Mouse (Mus musculus): Measurements from ENCODE around the gene Tead1. TPM values are rescaled to one million over a fixed set of nuclear protein-coding genes. Genes with fewer than 3 reads are reported as not detected.

The Tead1 gene
- polyA plus RNA-seq, 1 experiment: 210 TPM

- Histone ChIP-seq H3K4me3 (ENCODE audit: low read depth, low read length) (no peak overlapping the region), H3K27ac (ENCODE audit: insufficient read depth, low read length) (peak overlapping the region; percentile 80)
These were observed 162.4 kb downstream of the Tead1 start for GRCm38 (mm10) chr7:112841484-112841883.

GRCm38 (mm10) chr7:112841886-112842285, 162.8 kb downstream of the Tead1 start:
- Histone ChIP-seq H3K4me3 (ENCODE audit: low read depth, low read length) (no peak overlapping the region), H3K9ac (ENCODE audit: low read depth, poor library complexity, severe bottlenecking) (no peak overlapping the region), H3K27me3 (ENCODE audit: control insufficient read depth, insufficient read depth, low read length, poor library complexity, severe bottlenecking) (no peaks in the 10 kb centered on the region)

More at GRCm38 (mm10) chr7:112841484-112841883, 162.4 kb downstream of the Tead1 start:
- Histone ChIP-seq H3K27me3 (ENCODE audit: control insufficient read depth, insufficient read depth, low read length, poor library complexity, severe bottlenecking) (no peaks in the 10 kb centered on the region), H3K36me3 (ENCODE audit: control insufficient read depth, insufficient read depth, low read length, poor library complexity, severe bottlenecking) (no peaks in the 10 kb centered on the region), H3K9ac (ENCODE audit: low read depth, poor library complexity, severe bottlenecking) (0 out of 2 replicates have a peak overlapping the region, but pooled peaks have one; percentile 25), H3K4me1 (ENCODE audit: control insufficient read depth, insufficient read depth, low read length) (peaks cover 2% of the 10 kb centered on the region), H3K9me3 (replicated peaks; ENCODE audit: control insufficient read depth, insufficient read depth, low read length, poor library complexity, severe bottlenecking) (no peaks in the 10 kb centered on the region)
- peak; percentile 79; the same call in 1 of the 2 replicates for TF ChIP-seq EP300 (IDR thresholded peaks at IDR 0.05; ENCODE audit: insufficient read depth, low read depth, low read length)
- no peak for TF ChIP-seq POLR2A (IDR thresholded peaks at IDR 0.05; ENCODE audit: insufficient read depth, low read length)
- TF ChIP-seq CTCF (IDR thresholded peaks at IDR 0.05; ENCODE audit: low read depth, low read length): no peak

GRCm38 (mm10) chr7:112851281-112851744, 172.2 kb downstream of the Tead1 start:
- H3K27ac ChIP-seq (ENCODE audit: insufficient read depth, low read length): no peak overlapping the region; the same call in 1 of the 2 replicates
- no peaks in the 10 kb centered on the region for H3K27me3 ChIP-seq (ENCODE audit: control insufficient read depth, insufficient read depth, low read length, poor library complexity, severe bottlenecking)

More at GRCm38 (mm10) chr7:112841886-112842285, 162.8 kb downstream of the Tead1 start:
- Histone ChIP-seq H3K36me3 (ENCODE audit: control insufficient read depth, insufficient read depth, low read length, poor library complexity, severe bottlenecking) (peaks cover under 1% of the 10 kb centered on the region; the same call in 1 of the 2 replicates), H3K27ac (ENCODE audit: insufficient read depth, low read length) (peak overlapping the region; percentile 80), H3K4me1 (ENCODE audit: control insufficient read depth, insufficient read depth, low read length) (peaks cover 2% of the 10 kb centered on the region), H3K9me3 (replicated peaks; ENCODE audit: control insufficient read depth, insufficient read depth, low read length, poor library complexity, severe bottlenecking) (no peaks in the 10 kb centered on the region)
- peak; percentile 85 for TF ChIP-seq EP300 (IDR thresholded peaks at IDR 0.05; ENCODE audit: insufficient read depth, low read depth, low read length)
- TF ChIP-seq POLR2A (IDR thresholded peaks at IDR 0.05; ENCODE audit: insufficient read depth, low read length): no peak

GRCm38 (mm10) chr7:112852149-112852839, 173.2 kb downstream of the Tead1 start:
- no peaks in the 10 kb centered on the region for H3K9me3 ChIP-seq (replicated peaks; ENCODE audit: control insufficient read depth, insufficient read depth, low read length, poor library complexity, severe bottlenecking)
- H3K27me3 ChIP-seq (ENCODE audit: control insufficient read depth, insufficient read depth, low read length, poor library complexity, severe bottlenecking): no peaks in the 10 kb centered on the region

More at GRCm38 (mm10) chr7:112851281-112851744, 172.2 kb downstream of the Tead1 start:
- Histone ChIP-seq H3K9me3 (replicated peaks; ENCODE audit: control insufficient read depth, insufficient read depth, low read length, poor library complexity, severe bottlenecking) (no peaks in the 10 kb centered on the region), H3K9ac (ENCODE audit: low read depth, poor library complexity, severe bottlenecking) (no peak overlapping the region), H3K4me3 (ENCODE audit: low read depth, low read length) (no peak overlapping the region), H3K36me3 (ENCODE audit: control insufficient read depth, insufficient read depth, low read length, poor library complexity, severe bottlenecking) (peaks cover 2% of the 10 kb centered on the region; the same call in 1 of the 2 replicates), H3K4me1 (ENCODE audit: control insufficient read depth, insufficient read depth, low read length) (peaks cover 14% of the 10 kb centered on the region)
- TF ChIP-seq EP300 (IDR thresholded peaks at IDR 0.05; ENCODE audit: insufficient read depth, low read depth, low read length): peak; percentile 55; the same call in 1 of the 2 replicates
- no peak for TF ChIP-seq POLR2A (IDR thresholded peaks at IDR 0.05; ENCODE audit: insufficient read depth, low read length)

GRCm38 (mm10) chr7:112853857-112854256, 174.7 kb downstream of the Tead1 start:
- H3K27ac ChIP-seq (ENCODE audit: insufficient read depth, low read length): peak overlapping the region; percentile 42; the same call in 1 of the 2 replicates
- H3K4me3 ChIP-seq (ENCODE audit: low read depth, low read length): no peak overlapping the region
- H3K36me3 ChIP-seq (ENCODE audit: control insufficient read depth, insufficient read depth, low read length, poor library complexity, severe bottlenecking): 0 out of 2 replicates have a peak, but pooled peaks cover 6% of the 10 kb centered on the region
- TF ChIP-seq POLR2A (IDR thresholded peaks at IDR 0.05; ENCODE audit: insufficient read depth, low read length): no peak
- no peak for TF ChIP-seq EP300 (IDR thresholded peaks at IDR 0.05; ENCODE audit: insufficient read depth, low read depth, low read length)
- TF ChIP-seq CTCF (IDR thresholded peaks at IDR 0.05; ENCODE audit: low read depth, low read length): no peak
- H3K9me3 ChIP-seq (replicated peaks; ENCODE audit: control insufficient read depth, insufficient read depth, low read length, poor library complexity, severe bottlenecking): no peaks in the 10 kb centered on the region
- H3K9ac ChIP-seq (ENCODE audit: low read depth, poor library complexity, severe bottlenecking): no peak overlapping the region
- H3K4me1 ChIP-seq (ENCODE audit: control insufficient read depth, insufficient read depth, low read length): peaks cover 14% of the 10 kb centered on the region
- no peaks in the 10 kb centered on the region for H3K27me3 ChIP-seq (ENCODE audit: control insufficient read depth, insufficient read depth, low read length, poor library complexity, severe bottlenecking)

More at GRCm38 (mm10) chr7:112852149-112852839, 173.2 kb downstream of the Tead1 start:
- Histone ChIP-seq H3K27ac (ENCODE audit: insufficient read depth, low read length) (no peak overlapping the region), H3K4me3 (ENCODE audit: low read depth, low read length) (no peak overlapping the region), H3K36me3 (ENCODE audit: control insufficient read depth, insufficient read depth, low read length, poor library complexity, severe bottlenecking) (no peaks in the 10 kb centered on the region), H3K9ac (ENCODE audit: low read depth, poor library complexity, severe bottlenecking) (no peak overlapping the region), H3K4me1 (ENCODE audit: control insufficient read depth, insufficient read depth, low read length) (peaks cover 14% of the 10 kb centered on the region)
- TF ChIP-seq POLR2A (IDR thresholded peaks at IDR 0.05; ENCODE audit: insufficient read depth, low read length): no peak
- no peak for TF ChIP-seq EP300 (IDR thresholded peaks at IDR 0.05; ENCODE audit: insufficient read depth, low read depth, low read length)
- no peak for TF ChIP-seq CTCF (IDR thresholded peaks at IDR 0.05; ENCODE audit: low read depth, low read length)

- Histone ChIP-seq H3K9ac (ENCODE audit: low read depth, poor library complexity, severe bottlenecking) (no peak overlapping the region), H3K4me1 (ENCODE audit: control insufficient read depth, insufficient read depth, low read length) (peaks cover 14% of the 10 kb centered on the region), H3K27me3 (ENCODE audit: control insufficient read depth, insufficient read depth, low read length, poor library complexity, severe bottlenecking) (no peaks in the 10 kb centered on the region), H3K36me3 (ENCODE audit: control insufficient read depth, insufficient read depth, low read length, poor library complexity, severe bottlenecking) (0 out of 2 replicates have a peak, but pooled peaks cover 6% of the 10 kb centered on the region), H3K4me3 (ENCODE audit: low read depth, low read length) (no peak overlapping the region), H3K9me3 (replicated peaks; ENCODE audit: control insufficient read depth, insufficient read depth, low read length, poor library complexity, severe bottlenecking) (no peaks in the 10 kb centered on the region), H3K27ac (ENCODE audit: insufficient read depth, low read length) (peak overlapping the region; percentile 56; the same call in 1 of the 2 replicates)
- TF ChIP-seq CTCF (IDR thresholded peaks at IDR 0.05; ENCODE audit: low read depth, low read length) (no peak), EP300 (IDR thresholded peaks at IDR 0.05; ENCODE audit: insufficient read depth, low read depth, low read length) (0 out of 2 replicates have a peak, but pooled peaks have one; percentile 40)
These were observed 175.4 kb downstream of the Tead1 start for GRCm38 (mm10) chr7:112854516-112854915.
